Mouse (Mus musculus) right cerebral cortex, postnatal 14 days (tissue): ENCODE data around the gene Slc9a3r1.
A peak's percentile ranks its signal among the peaks of the same experiment; 100 is the strongest.

Experiments used
- DNase-seq: peaks from one replicate; pipeline ENCODE4 v3.0.0; 2022

Slc9a3r1 gene

DNA sequence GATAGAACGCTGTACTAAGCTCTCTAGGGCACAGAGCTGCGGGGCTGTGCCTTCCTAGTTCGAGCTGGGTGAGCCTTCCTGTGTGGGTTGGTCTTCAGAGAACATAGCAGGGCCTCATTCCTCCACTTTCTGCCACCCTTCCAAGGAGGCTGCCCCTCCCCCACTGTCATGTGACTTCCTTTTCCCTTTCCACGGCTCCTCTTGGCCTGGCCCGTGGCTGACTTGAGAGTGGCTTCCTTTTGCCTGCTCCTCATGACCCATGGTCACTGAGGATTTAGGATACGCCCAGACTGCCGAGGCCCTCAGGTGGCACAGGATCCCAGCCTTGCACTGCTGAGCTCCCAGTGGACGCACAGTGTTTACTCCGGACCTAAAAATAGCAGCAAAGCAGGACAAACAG lies 29.0 kb downstream of the Slc9a3r1 start:
- DNase-seq, result peak; percentile 63

DNA sequence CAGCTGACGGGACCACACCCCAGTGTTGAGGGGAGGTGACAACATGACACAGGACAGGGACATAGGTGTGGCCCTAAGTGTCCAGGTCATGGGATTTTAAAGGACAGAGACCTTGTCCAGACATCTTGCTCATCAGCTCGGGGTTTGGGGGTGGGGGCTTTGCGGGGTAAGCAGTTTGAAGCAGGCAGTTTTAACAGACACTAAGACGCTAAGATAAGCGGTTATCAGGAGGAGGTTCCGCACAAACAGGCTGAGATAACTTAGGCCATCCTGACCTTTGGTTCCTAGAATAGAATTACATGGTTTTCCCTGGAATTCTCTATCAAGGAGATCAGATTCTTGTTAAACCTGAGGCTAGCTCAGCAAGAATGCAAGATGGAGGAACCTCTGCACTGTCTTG lies 31.6 kb downstream of the Slc9a3r1 start:
- no peak for DNase-seq

DNA sequence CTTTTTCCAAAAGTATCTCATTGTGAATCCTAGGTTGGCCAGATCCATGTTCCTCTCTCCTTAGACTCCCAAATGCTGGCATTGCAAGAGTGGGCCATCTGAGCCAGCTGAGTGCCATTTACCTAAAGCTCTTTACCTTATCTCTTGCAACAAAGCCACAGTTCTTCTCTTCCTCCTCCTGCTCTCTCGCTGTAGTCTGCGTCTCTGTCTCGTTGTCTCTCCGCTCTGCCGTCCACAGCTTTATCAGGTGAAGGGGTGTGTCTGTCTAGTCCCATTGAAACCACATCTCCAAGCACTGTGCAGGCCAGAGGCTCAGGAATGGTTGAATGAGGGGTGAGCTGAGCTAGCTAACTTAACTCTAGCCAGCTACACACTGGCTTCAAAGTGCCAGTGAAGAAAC lies 32.8 kb downstream of the Slc9a3r1 start:
- no peak for DNase-seq

DNA sequence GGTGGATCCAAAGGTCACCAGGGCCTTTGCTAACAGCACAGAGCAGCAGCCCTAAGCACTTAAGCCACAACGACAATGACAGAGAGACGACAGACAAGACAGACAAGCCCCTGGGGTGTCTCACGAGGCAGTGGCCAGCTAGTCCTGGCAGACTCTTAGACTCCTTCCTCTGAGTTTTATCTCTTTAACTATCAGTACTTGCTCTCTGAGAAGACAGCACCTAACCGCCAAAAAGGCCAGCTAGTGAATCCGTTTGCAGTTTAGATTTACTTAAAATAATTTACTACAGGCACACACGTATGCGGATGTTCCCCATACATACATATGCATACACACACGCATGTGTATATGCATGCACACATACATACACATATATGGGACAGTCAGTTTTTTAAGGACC lies 34.4 kb downstream of the Slc9a3r1 start:
- no peak for DNase-seq

DNA sequence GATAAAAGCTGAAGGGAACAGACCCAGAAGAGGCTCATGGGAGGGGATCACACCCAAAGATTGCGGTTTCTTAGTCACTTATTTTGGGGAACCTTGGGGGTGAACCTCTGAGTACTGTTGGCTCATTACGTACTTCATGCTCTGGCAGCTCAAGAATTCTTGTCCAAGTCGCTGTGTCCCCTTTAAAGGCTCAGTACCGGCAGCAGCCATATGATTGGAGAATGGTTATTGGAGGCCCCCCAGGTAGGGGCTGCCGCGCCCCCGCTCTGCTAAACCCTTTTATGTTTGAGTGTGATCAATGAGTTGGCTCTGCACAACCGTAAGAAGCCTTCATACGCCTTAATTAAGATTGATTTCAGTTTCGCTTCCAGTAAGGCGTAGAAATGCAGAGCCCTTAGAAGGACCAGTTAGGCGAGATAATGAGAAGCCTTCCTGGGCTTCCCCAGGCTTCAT lies 35.8 kb downstream of the Slc9a3r1 start:
- no peak for DNase-seq

DNA sequence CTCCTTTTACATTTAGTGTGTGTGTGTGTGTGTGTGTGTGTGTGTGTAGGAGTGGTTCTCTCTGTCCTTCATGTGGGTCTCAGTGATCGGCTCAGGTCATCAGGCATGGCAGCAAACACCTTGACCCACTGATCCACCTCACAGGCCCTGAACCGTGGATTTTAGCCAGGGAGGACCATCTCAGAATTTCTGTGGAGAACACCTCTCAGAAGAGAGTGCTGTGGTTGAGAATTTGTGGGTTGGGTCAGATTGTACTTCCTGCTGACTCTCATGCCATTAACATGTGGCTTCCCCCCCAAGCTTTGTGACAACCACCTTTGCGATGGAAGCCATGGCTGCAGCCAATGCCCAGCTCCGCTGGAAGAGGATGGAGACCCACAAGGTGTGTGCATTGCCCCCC lies 37.4 kb downstream of the Slc9a3r1 start:
- no peak for DNase-seq

DNA sequence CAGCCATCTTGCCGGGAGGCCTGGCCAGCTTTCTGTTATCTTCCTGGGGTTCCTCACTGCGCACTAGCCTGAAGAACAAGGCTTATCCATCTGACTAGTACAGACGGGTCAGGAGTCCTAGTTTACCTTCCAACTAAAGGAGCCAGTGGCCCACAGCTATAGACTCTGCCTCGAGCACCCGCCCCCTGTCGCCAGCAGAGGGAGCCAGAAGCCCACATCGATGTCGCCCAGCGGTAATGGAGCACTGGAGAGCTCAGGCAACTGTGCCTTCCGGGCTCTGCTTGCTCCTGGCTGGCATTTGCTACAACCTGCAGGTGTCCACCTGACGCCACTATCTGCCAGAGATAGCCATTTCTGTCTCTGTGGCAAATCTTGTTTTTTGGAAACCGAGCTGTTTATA lies 39.2 kb downstream of the Slc9a3r1 start:
- DNase-seq, result peak; percentile 88

DNA sequence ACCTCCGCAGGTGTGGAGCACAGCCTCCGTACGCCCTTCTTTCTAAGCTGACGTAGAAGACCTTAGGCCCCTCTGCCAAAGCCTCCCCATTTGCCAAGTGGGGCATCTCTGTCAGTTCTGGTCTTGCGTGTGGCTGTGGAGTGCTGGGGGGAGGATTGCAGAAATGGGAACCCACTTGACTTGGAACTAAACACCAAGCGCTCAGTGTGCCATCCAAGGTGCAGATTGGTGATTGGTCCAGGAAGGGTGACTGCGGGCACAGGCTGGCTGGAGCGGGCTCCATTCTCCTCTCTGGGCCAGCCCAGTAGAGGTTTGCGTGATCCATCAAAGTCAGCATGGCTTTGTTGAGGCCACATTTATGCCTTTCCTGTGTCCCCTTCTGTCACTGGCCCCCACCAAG lies 39.6 kb downstream of the Slc9a3r1 start:
- no peak for DNase-seq

DNA sequence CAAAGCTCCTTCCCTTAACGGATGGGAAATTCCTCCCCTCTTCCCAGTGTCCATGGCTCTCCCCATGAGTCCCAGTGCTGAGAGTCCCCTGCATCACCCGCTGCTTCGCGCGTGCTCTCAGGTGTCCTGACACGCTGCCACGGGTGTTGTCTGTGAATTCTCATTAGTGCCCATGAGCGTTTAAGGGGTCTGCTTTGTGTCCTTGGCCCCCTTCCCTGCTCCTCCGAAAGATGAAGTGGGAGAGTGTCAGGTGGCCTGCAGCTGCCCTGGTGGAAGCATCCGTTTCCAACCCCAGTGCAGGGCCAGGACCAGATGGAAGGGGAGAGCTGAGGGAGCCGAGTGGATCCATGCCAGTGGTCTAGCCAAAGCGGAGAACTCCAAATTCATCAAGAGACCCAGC lies 45.0 kb downstream of the Slc9a3r1 start:
- DNase-seq, result no peak

DNA sequence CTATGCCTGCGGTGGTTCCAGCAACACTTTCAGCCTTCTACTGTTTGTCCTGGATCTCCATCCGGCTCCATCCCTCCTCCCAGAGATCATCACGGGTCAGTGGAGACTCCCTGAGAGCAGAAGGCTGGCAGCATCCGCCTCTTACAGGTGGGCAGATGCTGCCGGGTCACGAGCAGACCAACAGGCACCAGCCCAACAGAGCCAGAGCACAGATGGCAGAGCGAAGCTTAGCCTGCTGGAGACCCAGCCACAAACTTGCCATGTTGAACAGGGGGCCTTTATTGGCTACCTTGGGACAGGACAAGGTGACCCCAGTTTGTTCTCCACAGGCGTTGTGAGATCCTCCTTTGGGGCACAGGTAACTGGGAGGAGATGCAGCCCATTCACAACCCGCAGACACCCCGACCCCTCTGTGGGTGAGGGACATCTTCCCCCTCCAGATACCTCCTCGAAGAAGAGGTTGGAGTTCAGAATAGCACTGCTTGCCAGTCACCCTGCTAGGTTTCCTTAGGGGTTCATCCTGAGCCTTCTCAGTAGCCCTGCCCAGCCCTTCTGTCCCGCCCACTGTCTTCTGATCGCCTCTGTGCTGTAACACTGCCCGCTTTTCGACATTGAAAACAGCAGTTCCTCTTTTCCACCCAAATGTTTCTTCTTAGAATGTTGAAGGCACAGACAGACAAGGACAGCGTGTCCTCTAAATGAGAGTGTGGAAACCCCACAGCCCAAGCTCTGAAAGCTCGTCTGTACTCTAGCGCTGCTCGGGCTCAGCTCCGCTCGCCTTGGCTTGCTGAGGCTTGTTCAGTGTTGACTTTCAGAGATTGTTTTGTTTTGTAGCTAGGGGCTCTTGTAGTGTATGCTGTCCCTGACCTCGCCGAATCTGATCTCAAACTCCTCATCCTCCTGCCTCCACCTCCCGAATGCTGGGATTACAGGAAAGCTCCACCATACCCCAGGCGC lies 45.9 kb downstream of the Slc9a3r1 start:
- DNase-seq, result no peak

DNA sequence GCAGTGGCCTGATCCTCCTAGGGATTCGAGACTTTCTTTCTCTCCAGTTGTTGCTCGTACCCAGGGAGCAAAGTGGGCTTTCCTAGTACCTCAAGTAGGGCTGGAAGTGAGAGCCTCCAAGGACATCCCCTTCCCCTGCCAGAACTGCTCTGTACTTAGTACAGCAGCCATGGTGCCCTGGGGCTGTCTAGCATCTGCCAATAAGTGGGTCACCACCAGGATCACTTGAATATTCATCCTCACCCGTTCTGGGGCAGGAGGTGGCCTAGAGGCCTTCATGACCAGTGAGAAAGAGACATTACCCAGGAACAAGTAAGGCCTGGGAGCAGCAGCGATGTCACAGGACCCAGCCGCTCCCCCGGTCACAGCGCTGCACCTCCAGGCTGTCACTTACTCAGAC lies 46.8 kb downstream of the Slc9a3r1 start:
- DNase-seq, result no peak

DNA sequence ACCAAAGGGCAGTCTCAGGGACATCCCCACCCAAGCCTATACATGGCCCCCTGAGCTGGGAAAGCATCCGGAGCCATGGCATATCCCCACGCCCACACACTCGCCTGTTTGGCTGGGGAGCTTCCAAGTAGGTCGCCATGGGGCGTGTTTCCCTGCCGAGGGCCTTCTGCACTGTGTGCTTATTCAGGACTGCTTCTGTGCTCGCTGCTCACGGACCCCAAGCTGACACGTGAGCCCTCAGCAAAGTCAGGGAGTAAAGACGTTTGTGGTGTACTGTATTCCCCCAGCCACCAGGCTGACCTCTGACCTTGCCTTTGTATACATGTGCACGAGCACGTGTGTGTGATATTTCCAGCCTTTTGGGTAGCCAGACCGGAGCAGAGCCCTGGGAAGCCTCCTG lies 49.0 kb downstream of the Slc9a3r1 start:
- DNase-seq, result peak; percentile 47

DNA sequence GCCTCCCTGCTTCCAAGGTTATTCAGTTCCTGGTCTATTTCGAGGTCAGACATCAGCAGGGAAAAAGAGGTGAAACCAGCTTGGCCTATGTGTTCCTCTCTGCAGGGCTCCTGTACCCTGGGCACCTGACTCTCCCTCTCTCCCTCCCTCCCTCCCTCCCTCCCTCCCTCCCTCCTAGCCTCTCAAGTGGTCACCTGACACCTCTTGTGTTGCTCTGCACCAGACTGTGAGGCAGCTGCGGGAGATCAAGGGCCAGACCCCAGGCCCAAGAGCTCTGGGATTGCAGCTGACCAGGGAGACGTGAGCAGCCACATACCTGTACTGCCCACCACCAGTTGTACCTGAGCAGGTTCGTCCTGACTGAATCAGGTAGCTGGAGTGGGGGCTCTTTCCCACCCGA lies 52.0 kb downstream of the Slc9a3r1 start:
- DNase-seq, result no peak

DNA sequence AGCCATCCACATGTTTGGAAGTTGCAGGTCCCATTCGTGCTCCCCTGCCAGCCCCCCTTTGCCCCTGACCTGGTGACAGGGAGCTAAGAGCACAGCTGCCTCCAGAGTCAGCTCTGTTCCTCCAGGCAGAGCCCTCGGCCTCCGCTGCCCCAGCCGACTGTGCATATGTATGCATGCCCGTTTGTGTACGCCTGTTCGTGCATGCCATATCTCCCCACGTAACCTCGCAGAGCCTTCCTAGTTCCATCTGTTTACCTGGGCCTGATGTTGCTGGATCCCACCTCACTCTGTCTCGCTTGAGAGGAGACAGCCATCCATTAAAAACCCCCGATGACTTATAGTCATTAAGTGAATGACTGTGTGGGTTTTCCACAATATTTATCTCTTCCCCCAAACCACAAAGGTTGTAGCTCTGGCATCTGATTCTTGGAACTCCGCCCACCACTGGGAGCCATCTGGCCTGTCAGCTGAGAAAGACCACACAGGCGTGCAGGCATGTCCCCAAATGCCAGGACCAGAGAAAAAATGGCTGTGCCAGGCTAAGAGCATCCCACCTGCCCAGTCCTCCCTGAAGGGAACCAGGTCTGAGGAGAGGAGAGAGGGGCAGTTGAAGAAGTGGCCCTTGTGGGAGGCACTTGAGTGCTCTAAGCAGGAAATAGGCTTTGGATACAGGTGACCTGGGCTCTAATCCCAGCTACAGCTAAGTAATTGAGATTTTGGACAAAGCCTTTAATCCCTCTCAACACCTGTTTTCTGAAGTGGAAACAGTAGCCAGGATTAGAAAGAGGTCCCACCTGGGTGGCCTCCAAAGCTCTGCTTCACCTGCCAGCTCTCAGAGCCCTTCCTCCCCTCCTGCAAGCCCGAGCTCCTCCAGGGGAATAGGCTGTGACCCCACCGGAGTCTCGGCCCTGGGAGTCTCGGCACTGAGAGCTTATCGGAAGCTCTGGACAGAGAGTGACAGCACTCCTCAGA lies 54.6 kb downstream of the Slc9a3r1 start:
- no peak for DNase-seq

DNA sequence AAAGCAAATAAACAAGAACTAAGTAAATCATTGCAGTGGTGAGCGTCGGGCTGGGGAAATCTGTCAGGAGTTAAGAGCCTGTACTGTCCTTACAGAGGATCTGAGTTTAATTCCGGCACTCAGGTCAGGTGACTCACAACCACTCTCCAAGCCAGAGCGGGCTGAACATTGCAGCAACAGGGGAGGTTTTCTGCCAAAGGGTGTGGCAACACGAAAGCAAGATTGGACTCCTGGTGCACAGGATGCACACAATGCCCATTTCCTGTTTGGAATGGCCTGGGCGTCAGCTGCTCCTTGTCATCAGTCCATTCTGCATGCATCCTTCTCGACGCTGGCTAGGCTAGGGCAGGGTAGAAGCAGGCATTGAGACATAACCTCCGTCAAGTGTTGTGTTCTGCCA lies 56.1 kb downstream of the Slc9a3r1 start:
- no peak for DNase-seq

DNA sequence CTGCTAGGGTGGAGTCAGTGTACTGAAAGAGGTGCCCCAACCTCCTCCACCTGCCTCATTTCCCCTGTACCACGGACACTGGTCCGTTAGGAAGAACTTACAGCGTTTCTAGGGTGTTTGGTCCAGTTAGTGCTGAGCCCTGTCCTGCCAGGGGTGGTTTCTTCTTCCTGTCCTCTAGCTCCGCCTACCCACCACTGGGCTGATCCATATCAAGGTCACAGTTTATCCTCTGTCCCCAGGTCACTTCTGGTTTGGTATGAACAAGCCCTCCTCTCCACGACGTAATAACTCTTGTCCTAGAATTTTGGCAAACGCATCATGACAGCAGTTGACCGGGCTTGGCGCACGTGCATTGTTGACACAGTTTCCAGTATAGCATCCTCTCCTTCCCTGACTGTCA lies 56.5 kb downstream of the Slc9a3r1 start:
- no peak for DNase-seq

DNA sequence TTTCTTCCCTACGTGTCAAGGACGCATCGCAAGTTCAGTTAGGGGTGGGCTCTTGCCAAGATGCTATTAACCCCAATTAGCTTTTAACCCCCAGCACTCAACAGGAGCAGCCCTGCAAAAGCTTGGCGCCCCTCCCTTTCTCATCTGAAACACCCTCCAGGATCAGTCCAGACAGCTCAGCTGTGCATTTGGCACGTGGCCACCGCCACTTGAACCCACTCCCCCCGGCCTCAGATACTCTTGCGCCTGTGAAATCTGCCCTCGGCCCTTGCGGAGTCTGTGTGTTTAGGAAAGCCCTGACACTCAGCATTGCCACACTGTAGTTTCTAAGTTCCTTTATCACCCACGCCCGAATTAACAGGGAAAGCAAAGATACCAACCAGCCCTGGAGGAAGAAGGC lies 58.9 kb downstream of the Slc9a3r1 start:
- DNase-seq, result no peak

DNA sequence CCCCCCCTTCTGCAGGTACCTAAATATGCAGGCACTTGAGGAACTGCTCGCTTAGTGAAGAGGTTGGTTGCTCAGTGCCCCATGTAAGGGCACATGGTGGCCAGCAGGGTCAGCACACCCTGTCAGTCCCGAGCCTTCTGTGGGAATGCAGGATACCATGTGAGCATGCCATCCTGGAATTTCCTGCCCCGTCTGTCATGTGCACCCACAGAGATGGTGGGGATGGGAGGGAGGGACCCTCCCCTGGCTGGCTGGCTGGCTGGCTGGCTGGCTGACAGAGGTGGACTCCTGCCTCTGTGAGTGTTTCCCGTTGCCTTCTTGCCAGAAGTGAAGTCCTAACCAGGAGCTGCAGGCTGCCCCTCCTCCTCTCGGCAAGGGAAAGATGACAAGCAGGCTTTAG lies 59.4 kb downstream of the Slc9a3r1 start:
- no peak for DNase-seq

DNA sequence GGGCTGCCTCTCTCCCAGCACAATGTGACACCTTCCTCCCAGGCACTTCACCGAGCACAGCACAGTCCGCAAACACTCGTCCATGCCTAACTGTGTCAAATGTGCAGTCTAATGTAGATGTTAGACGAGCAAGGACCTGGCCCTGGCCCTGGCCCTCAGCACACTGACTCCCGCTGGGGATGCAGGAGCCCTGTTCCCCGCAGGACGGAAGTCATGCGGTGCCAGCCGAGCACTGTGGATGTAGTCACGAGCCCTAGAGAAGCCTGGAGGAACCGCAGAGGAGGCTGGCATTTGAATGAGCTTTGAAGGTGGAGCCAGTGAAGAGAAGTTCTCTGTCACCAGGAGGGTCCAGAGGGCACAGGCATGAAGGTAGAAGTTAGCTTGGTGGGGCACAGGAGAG lies 60.3 kb downstream of the Slc9a3r1 start:
- DNase-seq, result no peak

DNA sequence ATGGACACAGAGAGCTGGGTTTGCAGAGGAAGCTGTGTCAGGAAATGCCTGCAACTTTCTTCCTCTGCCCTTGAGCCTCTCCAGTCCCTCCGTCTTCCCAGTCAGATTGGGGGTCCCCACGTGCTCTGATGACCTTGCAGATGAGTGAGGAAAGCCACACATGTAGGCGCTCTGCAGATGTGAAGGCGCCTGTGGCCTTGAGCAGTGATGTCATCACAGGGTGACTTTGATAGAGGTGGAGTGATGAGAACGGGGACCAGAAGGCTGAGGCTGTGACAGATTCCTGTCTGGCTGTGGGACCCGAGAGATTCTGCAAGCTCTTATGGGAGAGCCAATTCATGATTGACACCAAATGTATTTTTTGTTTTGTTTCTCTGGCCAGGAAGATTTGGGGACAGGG lies 60.7 kb downstream of the Slc9a3r1 start:
- no peak for DNase-seq

DNA sequence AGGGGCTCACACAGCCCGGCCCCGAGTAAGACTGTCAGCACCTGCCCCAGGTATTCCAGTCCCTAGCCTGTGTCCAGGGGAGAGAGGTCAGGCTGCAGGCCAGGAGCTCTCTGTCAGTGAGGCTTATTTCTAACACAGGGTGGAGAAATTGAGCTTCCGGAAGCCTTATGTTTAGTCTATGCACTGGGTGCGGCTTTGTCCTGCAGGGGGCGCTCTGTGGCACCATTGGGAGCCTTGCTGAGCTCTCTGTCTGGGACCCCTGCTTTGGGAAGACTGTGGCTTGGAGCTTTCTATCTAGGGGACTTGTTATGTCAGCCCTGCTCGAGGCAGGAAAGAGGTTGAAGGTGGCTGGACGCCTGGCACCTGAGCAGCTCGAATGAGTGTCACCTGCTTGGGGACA lies 61.7 kb downstream of the Slc9a3r1 start:
- DNase-seq, result peak; percentile 75

DNA sequence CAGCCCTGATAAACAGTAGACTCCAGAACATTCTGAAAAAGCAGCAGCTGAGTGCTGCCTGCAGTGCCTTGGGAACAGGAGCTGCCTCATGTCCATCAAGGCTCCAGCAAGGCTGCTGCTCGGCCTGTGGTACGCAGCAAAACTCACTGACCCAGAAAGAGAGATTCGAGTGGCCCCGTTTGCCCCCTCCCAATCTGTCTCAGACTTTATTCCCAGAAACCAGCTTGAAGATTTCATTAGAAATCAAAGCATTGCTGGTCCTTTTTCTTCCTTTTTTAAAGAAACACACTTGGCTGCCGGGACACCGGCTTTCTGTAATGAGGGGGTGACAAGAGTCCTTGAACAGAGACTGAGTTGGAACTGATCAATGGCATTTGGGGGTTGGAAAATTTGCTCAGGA lies 62.2 kb downstream of the Slc9a3r1 start:
- DNase-seq, result no peak

DNA sequence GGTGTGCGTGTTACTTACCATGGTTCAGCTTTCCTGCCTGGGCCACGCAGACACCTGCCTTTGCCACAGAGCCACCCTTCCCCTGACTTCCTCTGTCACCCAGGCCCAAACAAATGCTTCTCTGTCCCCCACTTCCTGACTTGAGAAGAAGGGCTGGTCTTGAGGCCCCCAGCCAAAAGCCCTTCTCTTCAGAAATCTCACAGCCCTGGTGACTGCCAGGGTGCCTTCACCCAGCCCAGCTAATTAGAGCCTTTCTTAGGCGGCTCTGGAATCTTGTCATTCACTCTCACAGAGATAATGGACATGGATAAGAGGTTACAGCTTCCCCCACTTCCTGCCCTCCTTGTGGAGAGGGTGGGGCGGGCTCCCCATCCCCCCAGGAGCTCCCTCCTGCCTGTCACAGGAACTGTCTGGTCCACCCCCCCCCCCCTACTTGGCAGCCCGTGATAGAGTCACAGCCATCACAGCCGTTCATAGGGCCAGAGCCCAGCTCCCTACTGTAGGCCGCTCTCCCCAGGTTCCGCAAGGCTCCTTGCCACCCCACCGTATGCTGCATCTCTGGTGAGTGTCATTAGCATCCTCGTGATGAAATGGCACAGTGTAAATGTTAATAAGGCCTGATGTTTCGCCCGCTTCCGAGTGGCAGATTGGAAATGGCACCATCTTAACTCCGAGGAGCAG lies 63.8 kb downstream of the Slc9a3r1 start:
- no peak for DNase-seq
